Mouse (Mus musculus) intestine, embryonic 14.5 days (tissue): ENCODE results near the gene Abcg1. TPM values are rescaled to one million over a fixed set of nuclear protein-coding genes. Genes with fewer than 3 reads are reported as not detected.
A peak's percentile ranks its signal among the peaks of the same experiment; 100 is the strongest.

Experiments
- ATAC-seq: fragments of 200-750 bp; cut with Nextera tagmentation; replicated peaks from 2 replicates; pipeline ENCODE4 v1.8.0; 2017; ENCODE audit warnings: low read depth, moderate number of reproducible peaks, moderate TSS enrichment, moderate library complexity; ENCODE audit not compliant: low FRiP score, low TSS enrichment
- DNase-seq: peaks from one replicate; pipeline ENCODE4 v3.0.0-alpha.2; 2018; ENCODE audit warnings: low spot score
- H3K27ac ChIP-seq: fragments of 300-500 bp; sonication (generic); 2 replicates; pipeline ENCODE4 v1.5.1; 2014; ENCODE audit warnings: low read depth, mild to moderate bottlenecking, control low read depth
- H3K27me3 ChIP-seq: fragments of 300-500 bp; sonication (generic); replicated peaks from 2 replicates; pipeline ENCODE4 v1.6.1; 2014; ENCODE audit warnings: low read length, control low read depth; ENCODE audit not compliant: control insufficient read depth, insufficient read depth
- H3K36me3 ChIP-seq: fragments of 300-500 bp; sonication (generic); 2 replicates; pipeline ENCODE4 v1.6.1; 2014; ENCODE audit warnings: low read length, control low read depth; ENCODE audit not compliant: control insufficient read depth, insufficient read depth
- H3K4me1 ChIP-seq: fragments of 300-500 bp; sonication (generic); replicated peaks from 2 replicates; pipeline ENCODE4 v1.6.1; 2014; ENCODE audit warnings: low read length, control low read depth, mixed read lengths; ENCODE audit not compliant: control insufficient read depth, insufficient read depth
- H3K4me2 ChIP-seq: fragments of 300-500 bp; sonication (generic); 2 replicates; pipeline ENCODE4 v1.6.1; 2014; ENCODE audit warnings: low read length
- H3K4me3 ChIP-seq: fragments of 300-500 bp; sonication (generic); 2 replicates; pipeline ENCODE4 v1.5.1; 2014; ENCODE audit warnings: low read depth, low read length, control low read depth, mixed read lengths
- H3K9ac ChIP-seq: fragments of 300-500 bp; sonication (generic); 2 replicates; pipeline ENCODE4 v1.6.1; 2014; ENCODE audit warnings: mild to moderate bottlenecking, low read length
- H3K9me3 ChIP-seq: fragments of 300-500 bp; sonication (generic); 2 replicates; pipeline ENCODE4 v1.6.1; 2016; ENCODE audit warnings: low read length, control low read depth; ENCODE audit not compliant: control insufficient read depth
- WGBS: fragments of 180-500 bp; shearing (Covaris S2); extraction: QIAGEN DNeasy Blood & Tissue Kit; methylation state at CpG from one replicate; pipeline ENCODE4 v1.1.7; 2014; 5-methylcytosine and 5-hydroxymethylcytosine counted together
- polyA plus RNA-seq: library from polyadenylated mRNA; unstranded; fragments of >200 nt; fragmentation: Nextera tagmentation; extraction: Ambion mirVana; gene quantifications from 2 replicates; pipeline ENCODE4 v1.2.1, GENCODE M21; 2014

The Abcg1 gene
- polyA plus RNA-seq, 1 experiment from 2014 or later: 5.0 TPM

DNA sequence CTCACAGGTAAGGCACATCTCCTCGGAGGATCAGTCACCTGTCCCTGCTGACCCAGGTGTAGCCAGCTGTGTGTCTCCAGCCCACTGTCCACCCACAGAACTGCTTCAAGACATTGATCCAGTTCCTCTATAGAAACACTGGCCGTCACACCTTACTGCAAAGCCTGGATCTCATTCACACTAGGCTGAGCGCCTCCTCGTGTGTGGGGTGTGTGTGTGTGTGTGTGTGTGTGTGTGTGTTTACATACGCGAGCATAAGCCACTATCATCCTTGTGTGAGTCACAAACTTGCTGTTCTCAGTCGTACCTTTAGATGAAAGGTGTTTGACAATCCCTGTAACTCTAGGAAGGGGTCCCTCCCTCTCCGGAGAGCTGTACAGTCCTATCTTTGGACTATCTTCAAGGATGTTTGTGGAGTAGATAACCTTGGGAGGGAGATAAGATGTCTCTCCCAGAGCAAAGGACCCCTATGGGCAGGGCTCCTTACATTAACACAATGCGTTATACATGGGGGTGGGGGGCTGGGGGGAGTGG, 95.6 kb downstream of the Abcg1 start:
- peak; percentile 66; the same call in 1 of the 2 replicates for ATAC-seq
- H3K27me3 ChIP-seq: no peaks in the 10 kb centered on the region
- DNase-seq: no peak
- H3K9me3 ChIP-seq: 0 out of 2 replicates have a peak, but pooled peaks cover 2% of the 10 kb centered on the region
- H3K4me1 ChIP-seq: 0 out of 2 replicates have a peak, but pooled peaks cover 4% of the 10 kb centered on the region
- H3K36me3 ChIP-seq: no peaks in the 10 kb centered on the region
- no peak overlapping the region for H3K4me3 ChIP-seq
- 64% methylated on average over 9 of the region's 9 CpGs for WGBS
- H3K27ac ChIP-seq: 0 out of 2 replicates have a peak overlapping the region, but pooled peaks have one; percentile 2
- H3K4me2 ChIP-seq: no peak overlapping the region
- no peak overlapping the region for H3K9ac ChIP-seq

GRCm38 (mm10) chr17:31153785-31154184, 96.3 kb downstream of the Abcg1 start:
- Histone ChIP-seq H3K9me3 (0 out of 2 replicates have a peak, but pooled peaks cover 2% of the 10 kb centered on the region), H3K4me2 (no peak overlapping the region), H3K27ac (no peak overlapping the region), H3K27me3 (no peaks in the 10 kb centered on the region), H3K9ac (no peak overlapping the region), H3K36me3 (no peaks in the 10 kb centered on the region), H3K4me1 (0 out of 2 replicates have a peak, but pooled peaks cover 4% of the 10 kb centered on the region), H3K4me3 (no peak overlapping the region)
- WGBS: 62% methylated on average over 8 of the region's 8 CpGs
- ATAC-seq: no peak
- no peak for DNase-seq

GRCm38 (mm10) chr17:31157921-31158320, 100.4 kb downstream of the Abcg1 start:
- Histone ChIP-seq H3K36me3 (no peaks in the 10 kb centered on the region), H3K9ac (no peak overlapping the region), H3K4me2 (no peak overlapping the region), H3K27me3 (no peaks in the 10 kb centered on the region), H3K4me1 (0 out of 2 replicates have a peak, but pooled peaks cover 4% of the 10 kb centered on the region), H3K27ac (no peak overlapping the region), H3K4me3 (no peak overlapping the region), H3K9me3 (0 out of 2 replicates have a peak, but pooled peaks cover 4% of the 10 kb centered on the region)
- DNase-seq: no peak
- WGBS: 72% methylated on average over 6 of the region's 6 CpGs
- ATAC-seq: no peak

GRCm38 (mm10) chr17:31160291-31160690, 102.8 kb downstream of the Abcg1 start:
- H3K4me1 ChIP-seq: 0 out of 2 replicates have a peak, but pooled peaks cover 4% of the 10 kb centered on the region
- WGBS: 83% methylated on average over 4 of the region's 4 CpGs

DNA sequence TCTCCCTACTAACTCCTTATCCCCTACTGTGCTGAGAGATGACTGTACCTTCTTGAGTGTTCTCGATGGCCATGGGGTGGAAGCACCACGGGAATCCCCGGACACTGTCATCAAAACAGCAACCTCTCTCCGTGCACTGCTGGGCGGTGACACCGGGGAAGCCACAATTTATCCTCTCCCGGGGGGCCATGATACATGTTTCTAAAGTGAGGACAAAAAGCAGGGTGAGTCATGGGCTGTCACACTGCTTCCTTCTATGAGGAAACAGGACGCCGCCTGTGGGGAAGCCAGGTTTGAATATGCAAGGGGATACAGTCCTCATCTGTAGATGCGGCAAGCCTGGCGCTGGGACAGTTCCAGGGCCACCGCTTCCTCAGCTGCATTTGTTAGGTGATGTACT, 105.1 kb downstream of the Abcg1 start:
- 89% methylated on average over 12 of the region's 12 CpGs for WGBS
- no peaks in the 10 kb centered on the region for H3K36me3 ChIP-seq
- H3K4me3 ChIP-seq: no peak overlapping the region
- DNase-seq: no peak
- H3K27ac ChIP-seq: no peak overlapping the region
- H3K9ac ChIP-seq: no peak overlapping the region
- H3K4me1 ChIP-seq: no peaks in the 10 kb centered on the region
- 0 out of 2 replicates have a peak, but pooled peaks cover 4% of the 10 kb centered on the region for H3K9me3 ChIP-seq
- H3K27me3 ChIP-seq: no peaks in the 10 kb centered on the region
- no peak overlapping the region for H3K4me2 ChIP-seq
- no peak for ATAC-seq

More at GRCm38 (mm10) chr17:31160291-31160690, 102.8 kb downstream of the Abcg1 start:
- H3K9me3 ChIP-seq: 0 out of 2 replicates have a peak, but pooled peaks cover 4% of the 10 kb centered on the region
- no peaks in the 10 kb centered on the region for H3K36me3 ChIP-seq
- H3K27me3 ChIP-seq: no peaks in the 10 kb centered on the region
- no peak for DNase-seq
- H3K9ac ChIP-seq: no peak overlapping the region
- no peak overlapping the region for H3K27ac ChIP-seq
- no peak for ATAC-seq
- no peak overlapping the region for H3K4me2 ChIP-seq
- no peak overlapping the region for H3K4me3 ChIP-seq

- 0 out of 2 replicates have a peak, but pooled peaks cover 4% of the 10 kb centered on the region for H3K9me3 ChIP-seq
- no peaks in the 10 kb centered on the region; the same call in 1 of the 2 replicates for H3K4me1 ChIP-seq
- H3K9ac ChIP-seq: no peak overlapping the region
- 75% methylated on average over 2 of the region's 2 CpGs for WGBS
- no peaks in the 10 kb centered on the region for H3K27me3 ChIP-seq
- ATAC-seq (no peak), DNase-seq (no peak)
- H3K27ac ChIP-seq: no peak overlapping the region
- no peak overlapping the region for H3K4me3 ChIP-seq
- no peak overlapping the region for H3K4me2 ChIP-seq
- no peaks in the 10 kb centered on the region for H3K36me3 ChIP-seq
These were observed 106.3 kb downstream of the Abcg1 start for GRCm38 (mm10) chr17:31163821-31164220.

DNA sequence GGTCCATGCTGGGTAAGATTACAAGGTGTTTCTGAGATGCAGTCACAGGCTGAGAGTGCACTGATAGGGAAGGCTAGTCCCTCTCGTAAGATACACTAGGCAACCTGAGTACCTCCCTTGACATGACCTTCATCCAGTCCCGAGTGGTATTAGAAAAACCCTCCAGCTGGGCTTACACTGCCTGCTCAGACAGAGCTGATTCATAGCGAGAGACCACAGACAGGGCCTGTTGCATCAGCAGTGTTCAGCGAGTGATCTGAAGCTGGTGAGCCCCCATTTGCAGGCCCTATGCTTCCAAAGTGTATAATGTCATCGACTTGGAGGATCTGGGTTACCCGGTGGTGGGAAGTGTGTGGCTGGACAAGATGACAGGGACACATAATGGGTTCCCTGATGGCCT, 107.7 kb downstream of the Abcg1 start, which contains the start of gene Tff1:
TSS of gene Tff1 (minus strand) at position 151 of the 400 bp plus-strand sequence.
- no peak within 1 kb of the TSS for H3K9ac ChIP-seq
- no peaks in the 10 kb centered on the region for H3K27me3 ChIP-seq
- H3K4me2 ChIP-seq: no peak within 1 kb of the TSS
- DNase-seq: no peak
- H3K9me3 ChIP-seq: no peaks in the 10 kb centered on the region
- H3K36me3 ChIP-seq: no peaks in the 10 kb centered on the region
- H3K4me1 ChIP-seq: no peaks in the 10 kb centered on the region; the same call in 1 of the 2 replicates
- ATAC-seq: no peak
- 78% methylated on average over 6 of the region's 6 CpGs for WGBS
- no peak within 1 kb of the TSS for H3K4me3 ChIP-seq
- H3K27ac ChIP-seq: no peak within 1 kb of the TSS
